Mouse (Mus musculus) neural tube, postnatal 0 days (tissue): ENCODE data around the gene Bahcc1. TPM values are rescaled to one million over a fixed set of nuclear protein-coding genes. Genes with fewer than 3 reads are reported as not detected.

ENCODE experiments used
- microRNA-seq: library from miRNA; unstranded; fragments of <30 nt; microRNA quantifications from one replicate; pipeline ENCODE4, GENCODE M21; 2016
- polyA plus RNA-seq: library from polyadenylated mRNA; unstranded; fragments of >200 nt; fragmentation: Nextera tagmentation; extraction: Ambion mirVana; gene quantifications from 2 replicates; pipeline ENCODE4 v1.2.1, GENCODE M21; 2015

Gene Bahcc1
- polyA plus RNA-seq, result 8.4 and 8.5 TPM in 2 replicates

DNA sequence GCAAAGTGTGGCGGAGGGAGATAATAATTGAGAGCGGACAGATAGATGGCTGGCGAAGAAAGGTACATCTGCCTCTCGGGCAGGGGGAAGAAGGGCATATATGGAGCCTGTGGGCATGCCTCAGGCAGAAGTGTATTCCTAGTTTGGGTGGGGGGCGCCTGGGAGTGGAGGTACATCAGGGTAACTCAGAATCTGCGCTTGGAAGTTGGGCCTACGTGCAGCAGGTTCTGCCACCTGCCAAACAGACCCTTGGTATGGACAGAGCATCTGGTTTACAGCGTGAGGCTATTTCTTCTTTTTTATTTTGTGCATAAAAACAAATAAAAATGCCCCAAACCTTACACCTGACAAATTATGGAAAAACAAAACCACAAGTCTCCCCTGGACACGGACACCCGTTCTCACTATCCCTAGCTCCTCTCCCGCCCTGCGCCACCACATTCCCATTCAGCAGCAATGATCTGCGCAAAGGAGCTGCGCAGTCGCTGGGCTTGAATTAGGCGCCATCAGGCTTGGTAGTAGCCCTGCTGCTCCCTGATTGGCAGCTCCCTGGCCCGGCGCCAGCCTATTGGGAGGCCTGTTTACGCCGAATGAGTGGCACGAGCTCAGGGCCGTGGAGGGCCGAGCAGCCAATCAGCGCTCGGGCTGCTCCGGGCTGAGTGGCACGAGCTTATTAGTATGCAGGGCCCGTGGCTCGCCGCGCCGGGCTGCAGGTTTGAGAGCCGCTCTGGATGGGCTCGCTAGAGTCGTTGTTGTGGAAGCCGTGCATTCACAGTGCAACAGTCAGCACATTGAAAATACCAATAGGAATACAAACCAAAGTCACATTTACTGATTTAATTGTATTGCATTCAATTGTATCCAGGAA, at the start of gene Bahcc1:
Gene Bahcc1, plus strand, starts transcription at position 718 of the 868 bp plus-strand sequence.

Small RNAs within 50 kb of the gene (microRNA-seq; reads per million reads assigned to microRNA genes)
- gene Gm47297, result not detected

Other genes with a start within 250 kb of the Bahcc1 start
- 44.4 and 49.1 TPM in 2 replicates for gene Aatk, start 185.8 kb upstream of the Bahcc1 start, polyA plus RNA-seq
- gene Cep131, start 146.1 kb upstream of the Bahcc1 start, polyA plus RNA-seq, result 22.2 and 28.2 TPM in 2 replicates
- 15.5 and 19.3 TPM in 2 replicates for gene Tepsin, start 134.2 kb upstream of the Bahcc1 start, polyA plus RNA-seq
- 67.3 and 68.6 TPM in 2 replicates for gene Ndufaf8, start 134.0 kb upstream of the Bahcc1 start, polyA plus RNA-seq
- 76.3 and 87.9 TPM in 2 replicates for gene Slc38a10, start 81.6 kb upstream of the Bahcc1 start, polyA plus RNA-seq
- 3,213 and 3,438 TPM in 2 replicates for gene Actg1, start 115.6 kb downstream of the Bahcc1 start, polyA plus RNA-seq
- gene Fscn2, start 128.6 kb downstream of the Bahcc1 start, polyA plus RNA-seq, result 1.2 and 1.4 TPM in 2 replicates
- 55.9 and 70.0 TPM in 2 replicates for gene Faap100, start 145.8 kb downstream of the Bahcc1 start, polyA plus RNA-seq
- 25.7 and 27.7 TPM in 2 replicates for gene Nploc4, start 204.8 kb downstream of the Bahcc1 start, polyA plus RNA-seq
- not detected in 2 replicates for gene Tspan10, start 209.7 kb downstream of the Bahcc1 start, polyA plus RNA-seq
- 0.15 TPM in 1 of 2 replicates, not detected in the other for gene Pde6g, start 220.6 kb downstream of the Bahcc1 start, polyA plus RNA-seq
- 15.1 and 15.8 TPM in 2 replicates for gene Oxld1, start 225.1 kb downstream of the Bahcc1 start, polyA plus RNA-seq
- 16.5 and 23.4 TPM in 2 replicates for gene Ccdc137, start 225.2 kb downstream of the Bahcc1 start, polyA plus RNA-seq
- gene Arl16, start 234.7 kb downstream of the Bahcc1 start, polyA plus RNA-seq, result 86.7 and 89.4 TPM in 2 replicates